Mouse (Mus musculus): ENCODE measurements around the gene Nfix. TPM values are rescaled to one million over a fixed set of nuclear protein-coding genes. Genes with fewer than 3 reads are reported as not detected.
"Not testable (repeated sequence)": the region's sequence is repeated elsewhere in the genome, so short reads cannot be mapped to it uniquely, and the experiment has no call there.

Nfix gene
- polyA plus RNA-seq, 1 experiment = 98.5 TPM

- H3K27ac ChIP-seq (ENCODE audit: insufficient read depth, low read length) = peak overlapping the region; percentile 37
These were observed 35.0 kb upstream of the Nfix start for GRCm38 (mm10) chr8:84834866-84835855.

GRCm38 (mm10) chr8:84834002-84834865 lies 34.1 kb upstream of the Nfix start:
- H3K27me3 ChIP-seq (ENCODE audit: control insufficient read depth, insufficient read depth, low read length) = no peaks in the 10 kb centered on the region
- 27% methylated on average over 19 of the region's 19 CpGs for WGBS
- DNase-seq = peak; percentile 41 to 57

More at GRCm38 (mm10) chr8:84834866-84835855, 35.0 kb upstream of the Nfix start:
- no peak for TF ChIP-seq CTCF (IDR thresholded peaks at IDR 0.05; ENCODE audit: borderline replicate concordance, insufficient read depth, low read depth, low read length)
- TF ChIP-seq POLR2A (IDR thresholded peaks at IDR 0.05; ENCODE audit: borderline replicate concordance, insufficient read depth, low read length) = no peak
- H3K4me1 ChIP-seq (ENCODE audit: control insufficient read depth, insufficient read depth, low read length) = peaks cover 35% of the 10 kb centered on the region
- H3K27me3 ChIP-seq (ENCODE audit: control insufficient read depth, insufficient read depth, low read length) = no peaks in the 10 kb centered on the region
- no peak overlapping the region for H3K4me3 ChIP-seq (replicated peaks; ENCODE audit: insufficient read depth, low read depth, low read length)
- DNase-seq = peak; percentile 87 to 88
- WGBS = 8% methylated on average over 10 of the region's 10 CpGs

GRCm38 (mm10) chr8:84832759-84833742 lies 32.9 kb upstream of the Nfix start:
- no peak for TF ChIP-seq POLR2A (IDR thresholded peaks at IDR 0.05; ENCODE audit: borderline replicate concordance, insufficient read depth, low read length)
- no peak for TF ChIP-seq CTCF (IDR thresholded peaks at IDR 0.05; ENCODE audit: borderline replicate concordance, insufficient read depth, low read depth, low read length)
- 53% methylated on average over 10 of the region's 10 CpGs for WGBS
- H3K4me3 ChIP-seq (replicated peaks; ENCODE audit: insufficient read depth, low read depth, low read length) = peak overlapping the region; percentile 66
- H3K27me3 ChIP-seq (ENCODE audit: control insufficient read depth, insufficient read depth, low read length) = no peaks in the 10 kb centered on the region
- H3K27ac ChIP-seq (ENCODE audit: insufficient read depth, low read length) = peak overlapping the region; percentile 90; the same call in 1 of the 2 replicates
- DNase-seq = no peak
- peaks cover 33% of the 10 kb centered on the region for H3K4me1 ChIP-seq (ENCODE audit: control insufficient read depth, insufficient read depth, low read length)

More at GRCm38 (mm10) chr8:84834002-84834865, 34.1 kb upstream of the Nfix start:
- Histone ChIP-seq H3K4me1 (ENCODE audit: control insufficient read depth, insufficient read depth, low read length) (peaks cover 35% of the 10 kb centered on the region), H3K4me3 (replicated peaks; ENCODE audit: insufficient read depth, low read depth, low read length) (no peak overlapping the region), H3K27ac (ENCODE audit: insufficient read depth, low read length) (peak overlapping the region; percentile 37)
- TF ChIP-seq POLR2A (IDR thresholded peaks at IDR 0.05; ENCODE audit: borderline replicate concordance, insufficient read depth, low read length) (no peak), CTCF (IDR thresholded peaks at IDR 0.05; ENCODE audit: borderline replicate concordance, insufficient read depth, low read depth, low read length) (no peak)

- TF ChIP-seq POLR2A (IDR thresholded peaks at IDR 0.05; ENCODE audit: borderline replicate concordance, insufficient read depth, low read length) (peak; percentile 69), CTCF (IDR thresholded peaks at IDR 0.05; ENCODE audit: borderline replicate concordance, insufficient read depth, low read depth, low read length) (no peak)
- H3K27me3 ChIP-seq (ENCODE audit: control insufficient read depth, insufficient read depth, low read length) = no peaks in the 10 kb centered on the region
- WGBS = under 1% methylated on average over 59 of the region's 59 CpGs
- peak; percentile 85 to 88 for DNase-seq
- peak overlapping the region; percentile 90 for H3K27ac ChIP-seq (ENCODE audit: insufficient read depth, low read length)
- H3K4me3 ChIP-seq (replicated peaks; ENCODE audit: insufficient read depth, low read depth, low read length) = peak overlapping the region; percentile 66
- peaks cover 24% of the 10 kb centered on the region for H3K4me1 ChIP-seq (ENCODE audit: control insufficient read depth, insufficient read depth, low read length)
These were observed 32.0 kb upstream of the Nfix start for GRCm38 (mm10) chr8:84832034-84832717.

- 46% methylated on average over 11 of the region's 11 CpGs for WGBS
- no peak for TF ChIP-seq POLR2A (IDR thresholded peaks at IDR 0.05; ENCODE audit: borderline replicate concordance, insufficient read depth, low read length)
- no peak for TF ChIP-seq CTCF (IDR thresholded peaks at IDR 0.05; ENCODE audit: borderline replicate concordance, insufficient read depth, low read depth, low read length)
- DNase-seq = no peak
- peaks cover 21% of the 10 kb centered on the region for H3K4me1 ChIP-seq (ENCODE audit: control insufficient read depth, insufficient read depth, low read length)
- peak within 1 kb of the TSS; percentile 90 for H3K27ac ChIP-seq (ENCODE audit: insufficient read depth, low read length)
- peak within 1 kb of the TSS; percentile 66 for H3K4me3 ChIP-seq (replicated peaks; ENCODE audit: insufficient read depth, low read depth, low read length)
- H3K27me3 ChIP-seq (ENCODE audit: control insufficient read depth, insufficient read depth, low read length) = no peaks in the 10 kb centered on the region
These were observed 31.3 kb upstream of the Nfix start, which contains the start of gene Gadd45gip1 for GRCm38 (mm10) chr8:84831490-84831889. Gene Gadd45gip1, plus strand, starts transcription at chr8:84831522.

- H3K27me3 ChIP-seq (ENCODE audit: control insufficient read depth, insufficient read depth, low read length); H3K4me3 ChIP-seq (replicated peaks; ENCODE audit: insufficient read depth, low read depth, low read length); H3K4me1 ChIP-seq (ENCODE audit: control insufficient read depth, insufficient read depth, low read length); H3K27ac ChIP-seq (ENCODE audit: insufficient read depth, low read length); DNase-seq: not testable (repeated sequence)
- 84% methylated on average over 2 of the region's 2 CpGs for WGBS
These were observed 26.4 kb upstream of the Nfix start for GRCm38 (mm10) chr8:84826518-84826917.

Data from cerebellum, adult 2 months (tissue).